ENCODE assay signal across 9 mouse cellular contexts in the genomic region with DNA sequence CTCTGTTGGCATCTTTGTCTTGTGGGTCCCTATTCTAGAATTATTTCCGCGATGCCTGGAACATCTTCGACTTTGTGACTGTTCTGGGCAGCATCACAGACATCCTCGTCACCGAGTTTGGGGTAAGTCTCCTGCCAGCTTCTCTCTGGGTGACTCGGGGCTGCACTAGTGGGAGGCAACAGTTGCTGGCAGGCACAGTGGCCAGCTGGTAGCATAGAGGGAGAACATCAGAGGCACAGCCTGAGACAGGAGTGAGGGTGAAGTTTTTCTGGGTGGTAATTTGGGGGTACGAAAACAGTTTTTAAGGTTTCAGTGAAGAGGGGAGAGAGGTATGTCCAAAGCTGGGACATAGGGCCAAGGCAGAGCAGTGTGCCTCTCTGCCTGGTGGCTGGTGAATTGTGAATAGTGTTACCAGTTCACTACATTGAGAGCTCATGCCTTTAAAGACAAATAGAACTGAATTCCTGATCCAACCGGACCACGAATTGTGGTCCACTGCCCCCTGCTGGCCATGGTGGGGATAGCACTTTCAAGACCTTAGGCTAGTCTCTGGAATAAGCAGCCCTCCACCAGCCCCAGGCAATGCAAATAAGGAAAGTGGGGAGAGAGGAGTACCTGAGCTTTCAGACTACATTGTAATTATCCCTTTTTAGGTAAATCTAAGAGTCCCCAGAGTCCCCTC.
A peak's percentile ranks its signal among the peaks of the same experiment; 100 is the strongest.
DNase-seq lines count a peak whose midpoint lies in the region; ATAC-seq and TF ChIP-seq lines count a peak whose summit lies in the region.
"Had no signal": no experiment of that assay in that cellular context is flagged by ENCODE, and none has a peak within 500 bp of the region (broad histone marks: within the 10 kb centered on the region; RNA-seq: fewer than 3 reads in every experiment).

No protein-coding gene starts in this region.

- H3K4me1 ChIP-seq in lung, embryonic 16.5 days (replicated peaks; ENCODE audit: control insufficient read depth, insufficient read depth, low read length), result peaks cover 2% of the 10 kb centered on the region; the same call in 1 of the 2 replicates

- H3K4me2 ChIP-seq in lung, embryonic 16.5 days (ENCODE audit: low read depth, low read length), result no peak overlapping the region
- H3K4me2 ChIP-seq: hindbrain, embryonic 15.5 days had no signal

- H3K9me3 ChIP-seq in lung, embryonic 16.5 days (ENCODE audit: control insufficient read depth, low read length), result no peaks in the 10 kb centered on the region
- H3K9me3 ChIP-seq: hindbrain, embryonic 15.5 days had no signal

- no peak overlapping the region for H3K27ac ChIP-seq in lung, embryonic 16.5 days (ENCODE audit: low read length)
- H3K27ac ChIP-seq: hindbrain, embryonic 15.5 days had no signal

- peak; percentile 67 for DNase-seq in Muller cell, postnatal 12 days (ENCODE audit: inconsistent ontology term)
- DNase-seq in cerebellum, adult 8-10 months, result peak; percentile 84
- peak; percentile 70 for DNase-seq in gastrocnemius, adult 18-20 months (ENCODE audit: low spot score)
- DNase-seq in layer of hippocampus, adult 8-10 months (ENCODE audit: low spot score in 2 of 2), result peak; percentile 51 to 75
- peak; percentile 79 to 83 for DNase-seq in right cerebral cortex, adult 2 months (ENCODE audit: low spot score in 2 of 2)
- DNase-seq in urinary bladder, postnatal 25 days (ENCODE audit: low spot score), result peak; percentile 70

- ATAC-seq in lung, embryonic 16.5 days (ENCODE audit: low read depth), result 0 out of 2 replicates have a peak, but pooled peaks have one; percentile 18

- no peaks in the 10 kb centered on the region for H3K36me3 ChIP-seq in C2C12 (ENCODE audit: control insufficient read depth, insufficient read depth)
- no peaks in the 10 kb centered on the region for H3K36me3 ChIP-seq in lung, embryonic 16.5 days (ENCODE audit: control insufficient read depth, insufficient read depth, low read length)
- H3K36me3 ChIP-seq: hindbrain, embryonic 15.5 days had no signal

- no peaks in the 10 kb centered on the region for H3K79me2 ChIP-seq in C2C12 (ENCODE audit: control insufficient read depth, insufficient read depth)

- H3K4me3 ChIP-seq in C2C12 (ENCODE audit: insufficient read depth, poor library complexity, severe bottlenecking), result no peak overlapping the region
- no peak overlapping the region for H3K4me3 ChIP-seq in lung, embryonic 16.5 days (ENCODE audit: low read length)
- H3K4me3 ChIP-seq: hindbrain, embryonic 15.5 days had no signal

- no peak overlapping the region for H3K9ac ChIP-seq in lung, embryonic 16.5 days (ENCODE audit: low read length)
- H3K9ac ChIP-seq: hindbrain, embryonic 15.5 days had no signal

- no peaks in the 10 kb centered on the region for H3K79me3 ChIP-seq in C2C12 (ENCODE audit: low read depth)

- H3K27me3 ChIP-seq in C2C12 (ENCODE audit: control insufficient read depth, insufficient read depth, insufficient read length), result peaks cover 25% of the 10 kb centered on the region
- H3K27me3 ChIP-seq in lung, embryonic 16.5 days (ENCODE audit: control insufficient read depth, insufficient read depth, low read depth, low read length), result no peaks in the 10 kb centered on the region; the same call in 1 of the 2 replicates
- H3K27me3 ChIP-seq: hindbrain, embryonic 15.5 days had no signal

- H3ac ChIP-seq in C2C12 (ENCODE audit: control insufficient read depth, insufficient read length, low read depth), result no peak overlapping the region

- WGBS in lung, embryonic 16.5 days, result 64% methylated on average over 9 of the region's 9 CpGs

- peak; percentile 17 for TF ChIP-seq CTCF in C2C12 (IDR thresholded peaks at IDR 0.05; ENCODE audit: control insufficient read depth, insufficient read depth, insufficient read length)

TF ChIP-seq in C2C12, 6 proteins besides CTCF, POLR2A, EP300 and RAD21:
- TF ChIP-seq CEBPB (IDR thresholded peaks at IDR 0.05; ENCODE audit: low read depth), result no peak
- no peak for TF ChIP-seq MAX (IDR thresholded peaks at IDR 0.05)
- TF ChIP-seq MYOG (IDR thresholded peaks at IDR 0.05; ENCODE audit: control insufficient read depth, extremely low read depth, insufficient read length), result no peak
- TF ChIP-seq USF1 (IDR thresholded peaks at IDR 0.05; ENCODE audit: low read depth), result no peak
- TF ChIP-seq FOSL1 (IDR thresholded peaks at IDR 0.05; ENCODE audit: insufficient read depth, low read length, poor library complexity, severe bottlenecking), result no peak
- TF ChIP-seq MYOD1 (IDR thresholded peaks at IDR 0.05; ENCODE audit: control insufficient read depth, insufficient read length, low read depth), result no peak
